Mouse (Mus musculus): ENCODE results near the gene Pdia3.

GRCm38 (mm10) chr2:121416356-121416755, 2.8 kb downstream of the Pdia3 start:
- TF ChIP-seq EP300 (optimal IDR thresholded peaks at IDR 0.05) (no peak), CTCF (IDR thresholded peaks at IDR 0.05; ENCODE audit: low read depth) (no peak)
